Mouse (Mus musculus) spleen, adult 2 months (tissue): ENCODE data around the gene Cga. TPM values are rescaled to one million over a fixed set of nuclear protein-coding genes. Genes with fewer than 3 reads are reported as not detected.
A peak's percentile ranks its signal among the peaks of the same experiment; 100 is the strongest.

ENCODE experiments used
- DNase-seq, 2 experiments: peaks; one replicate each; pipeline versions ENCODE4 v3.0.0 to v3.0.0-alpha.2; 2012 to 2021; ENCODE audit warnings: low spot score in 2 of 2, low read depth in 1 of 2
- H3K27ac ChIP-seq: fragments of 200-500 bp; 2 replicates; pipeline ENCODE4 v1.5.1; 2012; ENCODE audit warnings: low read length, inconsistent platforms; ENCODE audit not compliant: insufficient read depth
- H3K27me3 ChIP-seq: fragments of 200-500 bp; 2 replicates; pipeline ENCODE4 v1.6.1; 2012; ENCODE audit warnings: mild to moderate bottlenecking, moderate library complexity, low read length, inconsistent platforms; ENCODE audit not compliant: control insufficient read depth, insufficient read depth
- H3K36me3 ChIP-seq: fragments of 200-500 bp; 2 replicates; pipeline ENCODE4 v1.6.1; 2012; ENCODE audit warnings: mild to moderate bottlenecking, low read length, inconsistent platforms; ENCODE audit not compliant: control insufficient read depth, insufficient read depth
- H3K4me1 ChIP-seq: fragments of 200-500 bp; 2 replicates; pipeline ENCODE4 v1.6.1; 2011; ENCODE audit warnings: inconsistent platforms; ENCODE audit not compliant: control insufficient read depth, insufficient read depth, insufficient read length
- H3K4me3 ChIP-seq: fragments of 200-500 bp; 2 replicates; pipeline ENCODE4 v1.5.1; 2011; ENCODE audit warnings: mild to moderate bottlenecking, inconsistent platforms; ENCODE audit not compliant: insufficient read depth, insufficient read length; ENCODE audit errors: extremely low read depth
- CTCF ChIP-seq: fragments of 200-500 bp; IDR thresholded peaks from 2 replicates; pipeline ENCODE4 v1.5.1; 2011; ENCODE audit warnings: mild to moderate bottlenecking, inconsistent platforms; ENCODE audit not compliant: insufficient read depth, insufficient read length, insufficient replicate concordance; ENCODE audit errors: extremely low read depth
- POLR2A ChIP-seq: fragments of 200-500 bp; IDR thresholded peaks from 2 replicates; pipeline ENCODE4 v1.6.1; 2011; ENCODE audit warnings: low read depth, low read length, inconsistent platforms
- WGBS: fragments of 180-500 bp; shearing (Covaris S2); methylation state at CpG from one replicate; pipeline ENCODE4 v1.1.7; 2018; 5-methylcytosine and 5-hydroxymethylcytosine counted together
- polyA plus RNA-seq: library from polyadenylated mRNA; depleted of rRNA; stranded (reverse); fragments of >200 nt; gene quantifications from 2 replicates; pipeline ENCODE4 v1.2.3, GENCODE M21; 2012

Gene Cga
- polyA plus RNA-seq, 1 experiment, result not detected

DNA sequence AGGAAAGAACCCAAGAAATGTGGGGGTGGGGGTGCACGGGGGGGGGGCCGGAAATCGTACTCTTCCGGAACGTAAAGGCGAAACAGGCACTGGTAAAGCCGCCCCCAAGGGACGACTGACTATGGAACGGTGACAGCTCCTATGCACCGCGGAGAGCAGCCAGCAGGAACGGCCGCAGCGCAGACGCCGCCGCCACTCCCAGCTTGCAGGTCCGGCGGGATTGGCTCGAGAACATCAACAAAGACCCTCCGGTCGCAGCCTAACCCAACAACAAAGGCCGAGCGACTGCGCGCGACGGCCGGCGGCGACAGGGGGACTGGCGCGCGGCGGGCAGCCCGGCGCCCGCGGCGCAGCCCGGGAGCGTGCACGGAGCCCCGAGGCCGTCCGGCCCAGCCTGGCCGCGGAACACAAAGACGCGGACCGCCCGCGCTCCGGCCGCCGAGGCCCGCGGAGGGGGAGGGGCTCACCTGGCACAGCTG, 11.2 kb upstream of the Cga start:
- Histone ChIP-seq H3K4me1 (peaks cover 8% of the 10 kb centered on the region), H3K27me3 (no peaks in the 10 kb centered on the region), H3K36me3 (no peaks in the 10 kb centered on the region), H3K27ac (peak overlapping the region; percentile 89), H3K4me3 (peak overlapping the region; percentile 92)
- no peak for TF ChIP-seq POLR2A
- no peak for TF ChIP-seq CTCF
- peak in 1 of 2 experiments; percentile 67 for DNase-seq
- under 1% methylated on average over 57 of the region's 58 CpGs for WGBS

DNA sequence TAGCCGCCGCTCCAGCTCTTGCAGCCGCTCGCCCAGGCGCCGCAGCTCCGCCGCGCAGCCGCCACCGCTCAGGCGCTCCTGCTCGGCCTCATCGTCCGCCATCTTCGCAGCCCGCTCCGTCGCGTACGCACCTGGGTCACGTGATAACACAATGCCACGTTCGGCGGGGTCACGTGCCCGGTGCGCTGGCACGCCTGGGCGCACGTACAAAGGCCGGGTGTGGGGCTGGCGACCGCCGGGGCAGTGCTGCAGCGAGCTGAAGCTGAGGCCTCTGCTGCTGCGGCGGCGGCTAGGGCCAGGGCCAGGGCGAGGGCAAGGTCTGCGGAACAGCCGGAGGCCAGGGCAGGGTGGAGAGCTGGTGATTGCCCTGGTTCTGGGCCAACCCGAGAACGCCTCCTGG, 10.8 kb upstream of the Cga start, which contains the start of gene Zfp292:
TSS of gene Zfp292 (minus strand) at position 143 of the 400 bp plus-strand sequence.
- WGBS, result under 1% methylated on average over 44 of the region's 44 CpGs
- TF ChIP-seq CTCF, result no peak
- peak; percentile 91; the same call in 1 of the 2 replicates for TF ChIP-seq POLR2A
- H3K4me1 ChIP-seq, result peaks cover 8% of the 10 kb centered on the region
- peak within 1 kb of the TSS; percentile 92 for H3K4me3 ChIP-seq
- H3K36me3 ChIP-seq, result no peaks in the 10 kb centered on the region
- H3K27ac ChIP-seq, result peak within 1 kb of the TSS; percentile 91
- DNase-seq, result peak; percentile 84 to 93
- H3K27me3 ChIP-seq, result no peaks in the 10 kb centered on the region

DNA sequence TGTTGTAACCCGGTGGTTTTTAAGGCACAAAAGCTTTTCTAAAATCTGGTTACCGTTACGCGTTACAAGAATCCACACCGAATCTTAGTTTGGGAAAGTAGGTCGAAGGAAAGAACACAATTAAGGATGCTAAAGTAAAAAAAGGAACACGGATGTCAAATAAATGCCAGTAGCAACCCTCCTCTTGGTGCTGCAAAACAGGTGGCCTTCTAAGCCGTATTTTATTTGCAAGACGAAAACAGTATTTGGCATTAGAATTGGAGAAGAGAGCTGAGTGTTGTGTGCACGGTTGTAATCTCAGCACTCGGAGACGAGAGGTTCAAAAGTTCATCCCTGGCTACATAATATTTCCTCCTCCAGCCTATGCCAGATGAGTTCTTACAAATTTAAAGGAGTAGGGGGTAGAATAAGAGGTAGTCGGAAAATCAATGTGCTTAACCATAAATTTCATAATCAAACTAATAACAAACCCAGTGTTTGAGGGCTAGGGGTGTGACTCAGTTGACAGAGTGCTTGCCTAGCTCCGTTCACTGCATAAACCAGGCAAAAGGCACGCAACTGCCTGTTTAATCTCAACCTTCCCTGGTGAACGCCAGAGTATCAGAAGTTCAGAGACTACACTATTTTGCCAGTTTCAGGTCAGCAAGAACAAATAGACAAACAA, 10.1 kb upstream of the Cga start:
- Histone ChIP-seq H3K4me1 (peaks cover 8% of the 10 kb centered on the region), H3K36me3 (no peaks in the 10 kb centered on the region), H3K27me3 (no peaks in the 10 kb centered on the region), H3K27ac (peak overlapping the region; percentile 91), H3K4me3 (peak overlapping the region; percentile 92; the same call in 1 of the 2 replicates)
- 48% methylated on average over 16 of the region's 16 CpGs for WGBS
- TF ChIP-seq POLR2A, result no peak
- no peak for TF ChIP-seq CTCF
- DNase-seq, result no peak

DNA sequence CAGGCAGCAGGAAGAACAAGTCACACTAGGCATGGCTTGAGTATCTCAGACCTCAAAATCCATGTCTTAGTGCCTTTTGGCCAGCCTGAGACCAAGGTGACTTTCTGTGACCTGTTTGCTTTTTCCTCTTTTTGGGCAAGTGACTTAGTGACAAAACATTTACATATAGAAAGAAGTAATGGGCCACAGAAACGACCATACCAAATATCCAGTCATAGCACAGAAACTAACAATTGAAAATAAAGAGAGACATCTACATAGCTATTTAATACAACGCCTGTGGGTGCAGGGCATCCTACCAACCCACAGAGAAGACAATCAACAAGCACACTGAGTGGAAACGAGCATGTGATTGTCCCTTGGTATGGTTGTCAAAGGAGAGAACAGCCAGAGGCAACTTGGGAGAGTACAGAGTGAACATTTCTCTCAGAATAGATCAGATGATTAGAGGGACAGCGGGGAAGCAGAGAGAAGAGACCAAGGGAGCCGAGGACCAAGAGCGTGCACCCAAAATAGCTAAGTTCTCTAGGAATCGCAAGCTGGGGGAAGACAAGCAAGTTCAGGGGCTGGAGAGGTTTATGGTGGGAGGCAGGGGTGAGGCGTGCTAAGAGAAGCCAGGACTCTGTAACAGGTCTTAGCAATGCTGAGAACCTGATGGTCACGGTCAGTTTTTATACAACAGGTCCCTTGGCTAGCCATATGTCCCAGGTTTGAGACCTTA, 7.8 kb upstream of the Cga start:
- WGBS, result 61% methylated on average over 9 of the region's 9 CpGs
- TF ChIP-seq CTCF (no peak), POLR2A (no peak)
- H3K27ac ChIP-seq, result peak overlapping the region; percentile 90
- peak overlapping the region; percentile 91; the same call in 1 of the 2 replicates for H3K4me3 ChIP-seq
- no peaks in the 10 kb centered on the region for H3K36me3 ChIP-seq
- peaks cover 6% of the 10 kb centered on the region for H3K4me1 ChIP-seq
- no peak for DNase-seq
- peaks cover 1% of the 10 kb centered on the region; the same call in 1 of the 2 replicates for H3K27me3 ChIP-seq

DNA sequence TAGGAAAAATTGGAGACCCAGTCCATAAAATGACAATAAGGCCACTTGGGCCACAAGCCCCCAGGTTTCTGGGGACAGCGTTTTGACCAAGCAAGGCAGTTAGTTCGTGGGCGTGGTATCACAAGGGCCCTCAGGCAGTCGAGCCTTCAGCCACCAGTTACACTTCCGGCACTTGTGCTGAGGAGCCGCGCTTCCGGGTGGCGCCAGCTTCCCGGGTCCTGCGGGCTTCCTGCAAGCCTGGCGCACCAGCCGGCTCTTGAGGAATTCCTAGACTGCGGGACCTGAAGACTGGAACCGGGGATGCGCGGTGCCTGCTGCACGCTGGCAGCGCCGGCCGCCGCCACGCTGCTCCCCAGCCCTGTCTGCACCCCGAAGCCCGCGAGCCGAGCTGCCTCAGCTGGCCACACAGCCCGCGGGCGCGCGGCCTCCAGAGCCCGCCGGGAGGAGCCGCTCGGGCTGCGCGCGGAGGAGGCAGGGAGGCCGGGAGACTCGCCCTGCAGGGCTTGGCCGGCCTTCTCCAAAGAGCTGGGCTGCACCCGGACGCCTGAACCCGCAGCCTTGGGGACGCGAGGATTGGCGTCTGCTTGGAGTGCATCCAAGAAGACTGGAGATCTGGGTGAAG, 7.0 kb upstream of the Cga start:
- H3K27ac ChIP-seq, result peak overlapping the region; percentile 90
- under 1% methylated on average over 48 of the region's 48 CpGs for WGBS
- DNase-seq, result peak; percentile 62 to 79

DNA sequence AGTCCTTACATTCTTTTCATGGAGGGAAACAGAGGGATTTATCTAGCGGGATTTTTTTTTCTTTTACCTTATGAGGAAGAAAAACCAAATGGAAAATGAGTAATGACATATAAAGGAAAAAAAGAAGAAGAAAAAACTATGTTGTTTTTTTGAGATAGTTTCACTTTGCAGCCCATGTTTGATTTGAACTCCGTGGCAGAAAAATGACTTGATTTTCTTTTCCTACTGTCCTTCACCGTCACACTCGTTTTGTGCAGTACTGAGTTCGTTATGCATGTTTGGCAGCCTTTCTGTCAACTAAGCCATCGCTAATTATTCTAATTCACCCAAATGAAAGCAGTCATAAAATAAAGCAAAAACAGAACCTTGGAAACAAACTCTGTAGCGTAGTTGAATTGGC, 6.3 kb upstream of the Cga start:
- no peak for DNase-seq
- H3K4me1 ChIP-seq, result peaks cover 6% of the 10 kb centered on the region
- H3K27me3 ChIP-seq, result peaks cover 1% of the 10 kb centered on the region; the same call in 1 of the 2 replicates
- H3K36me3 ChIP-seq, result no peaks in the 10 kb centered on the region
- no peak overlapping the region for H3K27ac ChIP-seq
- H3K4me3 ChIP-seq, result peak overlapping the region; percentile 91
- TF ChIP-seq CTCF (no peak), POLR2A (no peak)
- 3% methylated on average over 7 of the region's 7 CpGs for WGBS

More for the DNA sequence above, 7.0 kb upstream of the Cga start:
- peaks cover 1% of the 10 kb centered on the region; the same call in 1 of the 2 replicates for H3K27me3 ChIP-seq
- TF ChIP-seq CTCF (no peak), POLR2A (peak; percentile 81)
- no peaks in the 10 kb centered on the region for H3K36me3 ChIP-seq
- peaks cover 6% of the 10 kb centered on the region for H3K4me1 ChIP-seq
- peak overlapping the region; percentile 91 for H3K4me3 ChIP-seq
